In the genomic region with DNA sequence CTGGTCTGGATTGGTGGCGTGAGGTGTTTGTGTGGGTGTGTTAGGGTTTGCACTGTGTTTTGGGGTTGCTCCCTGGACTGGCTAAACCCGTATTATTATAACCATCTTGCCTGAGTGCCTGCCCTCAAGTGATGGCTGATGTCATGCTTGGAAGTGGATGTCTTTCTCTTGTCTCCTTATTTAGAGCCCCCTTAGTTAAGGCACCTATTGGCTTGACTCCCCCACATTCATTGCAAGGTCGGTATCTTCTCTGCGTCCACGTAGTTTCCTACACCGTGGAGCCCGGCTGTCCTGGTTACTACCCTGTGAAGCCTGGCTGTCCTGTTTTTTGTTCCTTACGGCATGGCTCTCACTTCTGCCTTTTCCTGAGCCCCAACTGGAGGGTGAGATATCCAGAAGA, we compare ENCODE assay signal across 8 mouse cellular contexts. TPM values are rescaled to one million over a fixed set of nuclear protein-coding genes. Genes with fewer than 3 reads are reported as not detected.
DNase-seq lines count a peak whose midpoint lies in the region; ATAC-seq and TF ChIP-seq lines count a peak whose summit lies in the region.

No protein-coding gene starts in this region.

- no peaks in the 10 kb centered on the region for H3K27me3 ChIP-seq in heart, embryonic 12.5 days (replicated peaks)
- H3K27me3 ChIP-seq in forebrain, postnatal 0 days (ENCODE audit: insufficient read depth, low read length) = no peaks in the 10 kb centered on the region
- H3K27me3 ChIP-seq in liver, embryonic 16.5 days (ENCODE audit: control insufficient read depth, insufficient read depth, low read depth, low read length) = no peaks in the 10 kb centered on the region

- 33% methylated on average over 8 of the region's 8 CpGs for WGBS in heart, embryonic 12.5 days
- 48% methylated on average over 8 of the region's 8 CpGs for WGBS in forebrain, postnatal 0 days
- 51% methylated on average over 8 of the region's 8 CpGs for WGBS in liver, embryonic 16.5 days (ENCODE audit: insufficient replicate concordance)

- H3K4me1 ChIP-seq in heart, embryonic 12.5 days (replicated peaks) = peaks cover 42% of the 10 kb centered on the region
- peaks cover 0 to 25% of the 10 kb centered on the region in 2 experiments; a peak in 2 of 4 replicates for H3K4me1 ChIP-seq in ES-E14 (ENCODE audit: control insufficient read depth in 2 of 2, insufficient read depth in 2 of 2, low read length in 2 of 2, poor library complexity in 1 of 2)
- peaks cover 27% of the 10 kb centered on the region for H3K4me1 ChIP-seq in forebrain, postnatal 0 days (ENCODE audit: insufficient read depth)
- H3K4me1 ChIP-seq in liver, embryonic 16.5 days (ENCODE audit: control insufficient read depth, low read depth, low read length) = peaks cover 44% of the 10 kb centered on the region

- H3K4me3 ChIP-seq in heart, embryonic 12.5 days = peak overlapping the region; percentile 89
- peak overlapping the region; percentile 80 to 91 for H3K4me3 ChIP-seq in ES-E14 (ENCODE audit: insufficient read depth in 1 of 2, low read depth in 1 of 2, low read length in 2 of 2, poor library complexity in 1 of 2, severe bottlenecking in 1 of 2)
- H3K4me3 ChIP-seq in forebrain, postnatal 0 days (ENCODE audit: low read depth, low read length) = peak overlapping the region; percentile 90
- H3K4me3 ChIP-seq in liver, embryonic 16.5 days (ENCODE audit: low read depth, low read length) = peak overlapping the region; percentile 75

- intact Hi-C loops in heart, postnatal 10 days (cut with DNase I) = loop anchor here (2.0 to 5.0 kb wide), 2 partner anchors 33 to 94 kb away; a partner anchor contains a TSS

- in situ Hi-C loops in ES-E14 (cut with MboI; ENCODE audit: low sequenced_read_pairs in 2 of 2, unreplicated experiment in 2 of 2) = no loop called here

- H3K36me3 ChIP-seq in heart, embryonic 12.5 days = peaks cover 44% of the 10 kb centered on the region
- H3K36me3 ChIP-seq in ES-E14 (ENCODE audit: control insufficient read depth, insufficient read depth, low read length, poor library complexity, severe bottlenecking) = peaks cover 50% of the 10 kb centered on the region
- H3K36me3 ChIP-seq in forebrain, postnatal 0 days (ENCODE audit: insufficient read depth) = peaks cover 29% of the 10 kb centered on the region
- H3K36me3 ChIP-seq in liver, embryonic 16.5 days (ENCODE audit: control insufficient read depth, insufficient read depth) = peaks cover 36% of the 10 kb centered on the region

- ATAC-seq in heart, embryonic 12.5 days (ENCODE audit: insufficient number of reproducible peaks, low FRiP score) = no peak
- ATAC-seq in forebrain, postnatal 0 days = no peak
- ATAC-seq in liver, embryonic 16.5 days (ENCODE audit: low read depth) = no peak

- H3K9ac ChIP-seq in heart, embryonic 12.5 days = peak overlapping the region; percentile 93
- peak overlapping the region; percentile 91 for H3K9ac ChIP-seq in ES-E14 (ENCODE audit: insufficient read depth, low read depth, low read length, poor library complexity, severe bottlenecking)
- H3K9ac ChIP-seq in forebrain, postnatal 0 days = peak overlapping the region; percentile 83
- H3K9ac ChIP-seq in liver, embryonic 16.5 days (ENCODE audit: low read depth, low read length) = peak overlapping the region; percentile 81

- H3K9me3 ChIP-seq in heart, embryonic 12.5 days (replicated peaks) = no peaks in the 10 kb centered on the region
- no peaks in the 10 kb centered on the region for H3K9me3 ChIP-seq in ES-E14 (ENCODE audit: control insufficient read depth, insufficient read depth, low read depth, low read length)
- no peaks in the 10 kb centered on the region for H3K9me3 ChIP-seq in forebrain, postnatal 0 days (ENCODE audit: low read length)
- H3K9me3 ChIP-seq in liver, embryonic 16.5 days (replicated peaks; ENCODE audit: control insufficient read depth, low read length) = no peaks in the 10 kb centered on the region

- no peak for DNase-seq in heart, postnatal 10 days
- DNase-seq in ES-E14 (ENCODE audit: low read depth, low spot score) = no peak
- no peak for DNase-seq in forebrain, postnatal 0 days
- no peak for DNase-seq in T-cell, adult 2 months (ENCODE audit: low spot score)
- DNase-seq in spleen, adult 12 weeks (ENCODE audit: low spot score) = no peak
- DNase-seq in kidney, postnatal 10 days = no peak

- TF ChIP-seq CTCF in forebrain, postnatal 0 days (IDR thresholded peaks at IDR 0.05; ENCODE audit: low read depth) = no peak

- no peak overlapping the region for H3K27ac ChIP-seq in heart, embryonic 12.5 days (ENCODE audit: poor library complexity, severe bottlenecking)
- no peak overlapping the region for H3K27ac ChIP-seq in ES-E14 (ENCODE audit: insufficient read depth, low read depth, low read length, poor library complexity, severe bottlenecking)
- H3K27ac ChIP-seq in forebrain, postnatal 0 days (ENCODE audit: low read depth, low read length) = peak overlapping the region; percentile 40; the same call in 1 of the 2 replicates
- peak overlapping the region; percentile 12; the same call in 1 of the 2 replicates for H3K27ac ChIP-seq in liver, embryonic 16.5 days (ENCODE audit: low read length)

- peak overlapping the region; percentile 94 for H3K4me2 ChIP-seq in heart, embryonic 12.5 days
- H3K4me2 ChIP-seq in forebrain, postnatal 0 days (ENCODE audit: low read depth) = peak overlapping the region; percentile 85
- peak overlapping the region; percentile 71 for H3K4me2 ChIP-seq in liver, embryonic 16.5 days (ENCODE audit: low read depth, low read length)

TF ChIP-seq in ES-E14, 5 proteins besides CTCF, POLR2A, EP300 and RAD21:
- no peak for TF ChIP-seq CHD2 (IDR thresholded peaks at IDR 0.05; ENCODE audit: low read depth, low read length)
- TF ChIP-seq ZC3H11A (IDR thresholded peaks at IDR 0.05; ENCODE audit: borderline replicate concordance, low read depth, low read length) = no peak
- TF ChIP-seq HCFC1 (IDR thresholded peaks at IDR 0.05; ENCODE audit: borderline replicate concordance, insufficient read depth, low read length) = no peak
- TF ChIP-seq MAFK (IDR thresholded peaks at IDR 0.05; ENCODE audit: insufficient read depth, low read depth, low read length) = no peak
- no peak for TF ChIP-seq ZNF384 (IDR thresholded peaks at IDR 0.05; ENCODE audit: low read depth, low read length)

RNA-seq across cellular contexts. Expression of a gene that starts 2.2 kb away (rescaled TPM):
- polyA plus RNA-seq in heart, embryonic 12.5 days (2016; fragmentation: Nextera tagmentation; extraction: Ambion mirVana) = 76.2 and 77.3 TPM in 2 replicates
- total RNA-seq in heart, postnatal 10 days (2021) = 100 to 1,000 TPM; 170 to 183 TPM
- total RNA-seq in ES-E14 (2012; rRNA removed) = 344 and 351 TPM in 2 replicates
- total RNA-seq in forebrain, postnatal 0 days (2014; rRNA removed) = 121 and 141 TPM in 2 replicates
- 53.3 and 72.6 TPM in 2 replicates for polyA plus RNA-seq in forebrain, postnatal 0 days (2015; fragmentation: Nextera tagmentation; extraction: Ambion mirVana)
- 18.2 and 22.9 TPM in 2 replicates for polyA plus RNA-seq in liver, embryonic 16.5 days (2015; fragmentation: Nextera tagmentation; extraction: Ambion mirVana)

RNA-seq across cellular contexts. Expression of a gene that starts 30.2 kb away (rescaled TPM):
- 0.24 and 0.31 TPM in 2 replicates for polyA plus RNA-seq in heart, embryonic 12.5 days (2016; fragmentation: Nextera tagmentation; extraction: Ambion mirVana)
- total RNA-seq in heart, postnatal 10 days (2021) = under 1 TPM; 0.37 to 0.53 TPM
- 5.0 and 9.3 TPM in 2 replicates for total RNA-seq in ES-E14 (2012; rRNA removed)
- 0.38 and 0.71 TPM in 2 replicates for total RNA-seq in forebrain, postnatal 0 days (2014; rRNA removed)
- polyA plus RNA-seq in forebrain, postnatal 0 days (2015; fragmentation: Nextera tagmentation; extraction: Ambion mirVana) = 0.59 and 0.61 TPM in 2 replicates
- polyA plus RNA-seq in liver, embryonic 16.5 days (2015; fragmentation: Nextera tagmentation; extraction: Ambion mirVana) = 1.4 and 1.5 TPM in 2 replicates

RNA-seq across cellular contexts. Expression of a gene that starts 33.8 kb away (rescaled TPM):
- 55.0 and 56.2 TPM in 2 replicates for polyA plus RNA-seq in heart, embryonic 12.5 days (2016; fragmentation: Nextera tagmentation; extraction: Ambion mirVana)
- 10 to 100 TPM; 23.7 to 25.3 TPM for total RNA-seq in heart, postnatal 10 days (2021)
- 159 and 174 TPM in 2 replicates for total RNA-seq in ES-E14 (2012; rRNA removed)
- total RNA-seq in forebrain, postnatal 0 days (2014; rRNA removed) = 47.2 and 56.0 TPM in 2 replicates
- 39.6 and 43.5 TPM in 2 replicates for polyA plus RNA-seq in forebrain, postnatal 0 days (2015; fragmentation: Nextera tagmentation; extraction: Ambion mirVana)
- polyA plus RNA-seq in liver, embryonic 16.5 days (2015; fragmentation: Nextera tagmentation; extraction: Ambion mirVana) = 25.2 and 25.3 TPM in 2 replicates

RNA-seq across cellular contexts. Expression of a gene that starts 47.1 kb away (rescaled TPM):
- polyA plus RNA-seq in heart, embryonic 12.5 days (2016; fragmentation: Nextera tagmentation; extraction: Ambion mirVana) = 11.3 and 11.8 TPM in 2 replicates
- total RNA-seq in heart, postnatal 10 days (2021) = 10 to 100 TPM; 13.0 to 17.8 TPM
- total RNA-seq in ES-E14 (2012; rRNA removed) = 15.1 and 16.5 TPM in 2 replicates
- 24.6 and 28.8 TPM in 2 replicates for total RNA-seq in forebrain, postnatal 0 days (2014; rRNA removed)
- 12.8 and 18.3 TPM in 2 replicates for polyA plus RNA-seq in forebrain, postnatal 0 days (2015; fragmentation: Nextera tagmentation; extraction: Ambion mirVana)
- 3.0 and 4.2 TPM in 2 replicates for polyA plus RNA-seq in liver, embryonic 16.5 days (2015; fragmentation: Nextera tagmentation; extraction: Ambion mirVana)

RNA-seq across cellular contexts. Expression of a gene that starts 48.5 kb away (rescaled TPM):
- 5.1 and 6.9 TPM in 2 replicates for polyA plus RNA-seq in heart, embryonic 12.5 days (2016; fragmentation: Nextera tagmentation; extraction: Ambion mirVana)
- 1 to 10 TPM; 2.1 to 2.8 TPM for total RNA-seq in heart, postnatal 10 days (2021)
- total RNA-seq in ES-E14 (2012; rRNA removed) = 9.6 and 31.2 TPM in 2 replicates
- 11.3 and 12.2 TPM in 2 replicates for total RNA-seq in forebrain, postnatal 0 days (2014; rRNA removed)
- polyA plus RNA-seq in forebrain, postnatal 0 days (2015; fragmentation: Nextera tagmentation; extraction: Ambion mirVana) = 11.4 and 13.8 TPM in 2 replicates
- polyA plus RNA-seq in liver, embryonic 16.5 days (2015; fragmentation: Nextera tagmentation; extraction: Ambion mirVana) = 2.0 and 4.5 TPM in 2 replicates

Comparison
In these comparisons a context has a peak if more than half of its experiments do, and no peak if none do; other contexts are left out.
1. H3K27ac ChIP-seq: peak in forebrain, postnatal 0 days (single experiment) and liver, embryonic 16.5 days (single experiment); none in heart, embryonic 12.5 days (single experiment) and ES-E14 (single experiment).
2. Peak in every context shown above with its lines, with median percentiles within 50 percentile points of each other: H3K4me2 ChIP-seq, H3K4me3 ChIP-seq and H3K9ac ChIP-seq.